Mouse (Mus musculus) adrenal gland, adult 2 months (tissue): Measurements from ENCODE around the gene Dcaf12. TPM values are rescaled to one million over a fixed set of nuclear protein-coding genes. Genes with fewer than 3 reads are reported as not detected.
A peak's percentile ranks its signal among the peaks of the same experiment; 100 is the strongest.

ENCODE experiments used
- DNase-seq: peaks from one replicate; pipeline ENCODE4 v3.0.0; 2021
- long read RNA-seq: library from polyadenylated mRNA; stranded (forward); transcript quantifications from one replicate; pipeline ENCODE4 v2.0.0, GENCODE M21; 2021
- polyA plus RNA-seq: library from polyadenylated mRNA; depleted of rRNA; stranded (reverse); fragments of >200 nt; gene quantifications from 2 replicates; pipeline ENCODE4 v1.2.3, GENCODE M21; 2012; rRNA removed
- total RNA-seq, 2 experiments: library from RNA; stranded (reverse); gene quantifications; 2 replicates each; pipeline ENCODE4 v1.2.3; 2021

Gene Dcaf12
- total RNA-seq (10 to 100 TPM; 44.5 to 49.4 TPM), polyA plus RNA-seq (22.1 and 26.0 TPM in 2 replicates)
- long read RNA-seq, transcript Dcaf12-201 (9 exons, 3,442 nt) = major isoform, 52 of 59 reads
- long read RNA-seq, partial matches to known transcripts = 5 of 59 reads
- long read RNA-seq, other reads (novel, unspliced or antisense) = 2 of 59 reads

- DNase-seq = peak; percentile 97
Measured at GRCm38 (mm10) chr4:41314141-41315129, at the start of gene Dcaf12. TSS of gene Dcaf12 (minus strand) at chr4:41314889.

- no peak for DNase-seq
Measured at GRCm38 (mm10) chr4:41361059-41361458, 46.4 kb upstream of the Dcaf12 start.

GRCm38 (mm10) chr4:41359358-41359757, 44.7 kb upstream of the Dcaf12 start:
- DNase-seq = no peak

GRCm38 (mm10) chr4:41358669-41359068, 44.0 kb upstream of the Dcaf12 start:
- DNase-seq = no peak

- no peak for DNase-seq
Measured at GRCm38 (mm10) chr4:41357154-41357553, 42.5 kb upstream of the Dcaf12 start.

GRCm38 (mm10) chr4:41353265-41353664, 38.6 kb upstream of the Dcaf12 start:
- DNase-seq = peak; percentile 30

GRCm38 (mm10) chr4:41352758-41353157, 38.1 kb upstream of the Dcaf12 start:
- DNase-seq = no peak

GRCm38 (mm10) chr4:41349199-41349591, 34.5 kb upstream of the Dcaf12 start:
- DNase-seq = no peak

- DNase-seq = peak; percentile 96
Measured at GRCm38 (mm10) chr4:41348584-41349198, 34.0 kb upstream of the Dcaf12 start, which contains the start of gene Ubap1. TSS of gene Ubap1 (plus strand) at chr4:41348996.

GRCm38 (mm10) chr4:41347839-41348238, 33.1 kb upstream of the Dcaf12 start:
- DNase-seq = no peak

- no peak for DNase-seq
Measured at GRCm38 (mm10) chr4:41346011-41346410, 31.3 kb upstream of the Dcaf12 start.

GRCm38 (mm10) chr4:41340912-41341550, 26.3 kb upstream of the Dcaf12 start:
- no peak for DNase-seq

GRCm38 (mm10) chr4:41336546-41336945, 21.9 kb upstream of the Dcaf12 start:
- DNase-seq = no peak

- no peak for DNase-seq
Measured at GRCm38 (mm10) chr4:41331698-41332421, 17.2 kb upstream of the Dcaf12 start.

GRCm38 (mm10) chr4:41331085-41331484, 16.4 kb upstream of the Dcaf12 start:
- no peak for DNase-seq

GRCm38 (mm10) chr4:41329481-41329880, 14.8 kb upstream of the Dcaf12 start:
- DNase-seq = no peak

- DNase-seq = no peak
Measured at GRCm38 (mm10) chr4:41326876-41327275, 12.2 kb upstream of the Dcaf12 start.

- DNase-seq = no peak
Measured at GRCm38 (mm10) chr4:41320971-41321370, 6.3 kb upstream of the Dcaf12 start.

- no peak for DNase-seq
Measured at GRCm38 (mm10) chr4:41318267-41318666, 3.6 kb upstream of the Dcaf12 start.

- no peak for DNase-seq
Measured at GRCm38 (mm10) chr4:41315173-41315572, 484 bp upstream of the Dcaf12 start.

- DNase-seq = no peak
Measured at GRCm38 (mm10) chr4:41313722-41314121, 967 bp downstream of the Dcaf12 start.
